Mouse (Mus musculus) ES-E14 (cell line): ENCODE measurements around the gene Nos1ap. TPM values are rescaled to one million over a fixed set of nuclear protein-coding genes. Genes with fewer than 3 reads are reported as not detected.

Experiments used
- DNase-seq: peaks from one replicate; pipeline ENCODE4 v3.0.0-alpha.2; 2013; ENCODE audit warnings: low read depth, low spot score
- H3K27ac ChIP-seq: 2 replicates; pipeline ENCODE4 v1.5.1; 2012; ENCODE audit warnings: low read depth, mild to moderate bottlenecking, low read length, moderate library complexity, mixed read lengths; ENCODE audit not compliant: poor library complexity, insufficient read depth, severe bottlenecking
- H3K36me3 ChIP-seq: 2 replicates; pipeline ENCODE4 v1.6.1; 2012; ENCODE audit warnings: mild to moderate bottlenecking, low read length, moderate library complexity, mixed read lengths; ENCODE audit not compliant: control insufficient read depth, poor library complexity, insufficient read depth, severe bottlenecking
- H3K4me1 ChIP-seq, 2 experiments: fragments of 150-350 bp in 1 of 2; sonication (generic) in 1 of 2; 2 replicates each; pipeline ENCODE4 v1.6.1; 2012; ENCODE audit warnings: low read length in 2 of 2, mild to moderate bottlenecking in 1 of 2, mixed read lengths in 1 of 2; ENCODE audit not compliant: control insufficient read depth in 2 of 2, insufficient read depth in 2 of 2, poor library complexity in 1 of 2
- H3K4me3 ChIP-seq, 2 experiments: fragments of 150-350 bp in 1 of 2; sonication (generic) in 1 of 2; 2 replicates each; pipeline ENCODE4 v1.5.1; 2012; ENCODE audit warnings: low read length in 2 of 2, low read depth in 1 of 2, mild to moderate bottlenecking in 1 of 2, mixed read lengths in 1 of 2; ENCODE audit not compliant: insufficient read depth in 1 of 2, poor library complexity in 1 of 2, severe bottlenecking in 1 of 2
- H3K9ac ChIP-seq: 2 replicates; pipeline ENCODE4 v1.6.1; 2012; ENCODE audit warnings: low read depth, mild to moderate bottlenecking, low read length, mixed read lengths; ENCODE audit not compliant: poor library complexity, insufficient read depth, severe bottlenecking
- H3K9me3 ChIP-seq: fragments of 150-350 bp; sonication (generic); 2 replicates; pipeline ENCODE4 v1.6.1; 2012; ENCODE audit warnings: low read depth, mild to moderate bottlenecking, low read length; ENCODE audit not compliant: control insufficient read depth, insufficient read depth
- CHD2 ChIP-seq: IDR thresholded peaks from 2 replicates; pipeline ENCODE4 v1.6.1; 2014; ENCODE audit warnings: mild to moderate bottlenecking, low read depth, low read length, inconsistent platforms
- HCFC1 ChIP-seq: IDR thresholded peaks from 2 replicates; pipeline ENCODE4 v1.6.1; 2012; ENCODE audit warnings: low read length, inconsistent platforms, borderline replicate concordance; ENCODE audit not compliant: insufficient read depth
- MAFK ChIP-seq: IDR thresholded peaks from 2 replicates; pipeline ENCODE4 v1.6.1; 2014; ENCODE audit warnings: mild to moderate bottlenecking, low read depth, low read length, inconsistent platforms; ENCODE audit not compliant: insufficient read depth
- ZC3H11A ChIP-seq: IDR thresholded peaks from 2 replicates; pipeline ENCODE4 v1.6.1; 2012; ENCODE audit warnings: low read depth, mild to moderate bottlenecking, inconsistent platforms, low read length, borderline replicate concordance
- ZNF384 ChIP-seq: IDR thresholded peaks from 2 replicates; pipeline ENCODE4 v1.6.1; 2012; ENCODE audit warnings: low read depth, low read length, inconsistent platforms
- in situ Hi-C, 2 experiments: fragments of 600-800 bp; cut with MboI; formaldehyde crosslinking; loops; one replicate each; pipeline ENCODE4 v1.15.1; 2025; ENCODE audit warnings: low sequenced_read_pairs in 2 of 2, inconsistent platforms in 1 of 2; ENCODE audit not compliant: unreplicated experiment in 2 of 2
- total RNA-seq: library from RNA; depleted of rRNA; stranded (reverse); fragments of 300-350 nt; gene quantifications from 2 replicates; pipeline ENCODE4 v1.2.3, GENCODE M21; 2012

Nos1ap gene
- total RNA-seq, 1 experiment: 0.49 TPM

GRCm38 (mm10) chr1:170512429-170513097, 77.1 kb downstream of the Nos1ap start:
- Histone ChIP-seq H3K4me3 (no peak overlapping the region), H3K4me1 (no peaks in the 10 kb centered on the region), H3K27ac (no peak overlapping the region), H3K9ac (no peak overlapping the region), H3K9me3 (no peaks in the 10 kb centered on the region), H3K36me3 (no peaks in the 10 kb centered on the region)
- TF ChIP-seq ZNF384 (no peak), MAFK (no peak), CHD2 (no peak), HCFC1 (no peak), ZC3H11A (no peak)
- in situ Hi-C loops: no loop called here
- no peak for DNase-seq

DNA sequence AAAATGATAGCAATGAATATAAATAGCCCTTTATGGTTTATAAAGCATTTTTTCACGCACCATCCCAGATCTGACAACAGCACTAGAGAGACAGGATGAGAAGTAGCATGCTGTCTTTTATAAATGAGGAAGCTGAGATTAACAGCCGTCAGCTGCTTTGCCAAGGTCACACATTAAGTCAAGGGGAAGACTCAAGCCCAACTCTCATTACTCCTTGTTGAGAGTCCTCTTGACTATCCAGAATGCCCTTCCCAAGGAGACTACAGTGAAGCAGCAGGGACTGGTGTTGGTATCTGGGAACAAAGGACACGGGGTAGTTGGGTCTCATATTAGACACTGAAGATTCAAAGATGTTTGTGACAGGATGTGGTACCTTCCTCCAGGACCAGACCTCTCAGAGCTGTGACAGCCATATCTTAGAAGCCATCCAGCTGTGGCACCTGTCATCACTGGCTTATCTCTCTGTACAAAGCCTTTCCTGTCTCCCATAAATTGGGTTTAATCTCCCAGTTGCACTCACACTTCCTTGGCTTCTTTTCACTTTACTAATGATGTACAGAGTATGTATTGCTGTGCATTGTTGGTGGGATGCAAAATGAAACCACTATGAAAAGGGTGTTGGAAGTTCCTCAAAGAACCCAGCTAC, 78.9 kb downstream of the Nos1ap start:
- H3K27ac ChIP-seq: no peak overlapping the region
- no peaks in the 10 kb centered on the region for H3K4me1 ChIP-seq
- in situ Hi-C loops: no loop called here
- H3K9ac ChIP-seq: no peak overlapping the region
- no peaks in the 10 kb centered on the region for H3K36me3 ChIP-seq
- no peaks in the 10 kb centered on the region for H3K9me3 ChIP-seq
- H3K4me3 ChIP-seq: no peak overlapping the region
- TF ChIP-seq CHD2: no peak
- TF ChIP-seq HCFC1: no peak
- no peak for TF ChIP-seq MAFK
- DNase-seq: no peak

GRCm38 (mm10) chr1:170506309-170506708, 83.4 kb downstream of the Nos1ap start:
- no peak overlapping the region for H3K9ac ChIP-seq
- H3K36me3 ChIP-seq: no peaks in the 10 kb centered on the region
- H3K4me1 ChIP-seq: no peaks in the 10 kb centered on the region
- TF ChIP-seq MAFK: no peak
- TF ChIP-seq ZC3H11A: no peak
- no peak for TF ChIP-seq HCFC1
- no peak for TF ChIP-seq ZNF384
- TF ChIP-seq CHD2: no peak
- DNase-seq: no peak
- no peak overlapping the region for H3K4me3 ChIP-seq
- in situ Hi-C loops: no loop called here
- H3K9me3 ChIP-seq: no peaks in the 10 kb centered on the region
- no peak overlapping the region for H3K27ac ChIP-seq

- DNase-seq: no peak
- Histone ChIP-seq H3K9ac (no peak overlapping the region), H3K4me3 (no peak overlapping the region), H3K36me3 (no peaks in the 10 kb centered on the region), H3K9me3 (no peaks in the 10 kb centered on the region), H3K4me1 (no peaks in the 10 kb centered on the region), H3K27ac (no peak overlapping the region)
- TF ChIP-seq HCFC1 (no peak), ZNF384 (no peak), ZC3H11A (no peak), CHD2 (no peak), MAFK (no peak)
- in situ Hi-C loops: no loop called here
Observed at GRCm38 (mm10) chr1:170505107-170505506, 84.6 kb downstream of the Nos1ap start.

DNA sequence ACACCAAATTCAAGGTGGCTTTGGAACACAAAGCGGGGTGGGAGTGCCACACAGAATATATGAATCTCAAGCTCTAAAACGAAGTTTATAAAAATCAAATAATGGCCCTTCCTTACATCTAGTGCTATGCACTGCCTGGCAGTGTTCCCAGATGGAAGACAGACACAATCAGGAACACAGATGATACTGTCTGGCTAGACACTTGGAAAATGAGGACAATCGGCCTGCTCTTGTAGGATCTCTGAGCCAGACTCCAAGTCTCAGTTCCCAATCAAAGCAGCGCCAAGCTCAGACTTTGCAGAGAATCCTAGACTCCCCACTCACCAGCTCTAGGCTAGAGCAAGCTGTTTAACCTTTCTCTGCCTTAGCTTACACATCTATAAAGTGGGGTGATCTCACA, 85.3 kb downstream of the Nos1ap start:
- TF ChIP-seq MAFK (no peak), HCFC1 (no peak)
- in situ Hi-C loops: no loop called here
- no peak for DNase-seq
- Histone ChIP-seq H3K27ac (no peak overlapping the region), H3K4me1 (no peaks in the 10 kb centered on the region), H3K9ac (no peak overlapping the region), H3K9me3 (no peaks in the 10 kb centered on the region), H3K36me3 (no peaks in the 10 kb centered on the region), H3K4me3 (no peak overlapping the region)
